Mouse (Mus musculus): ENCODE data around the gene Gnas.
"Not testable (repeated sequence)": the region's sequence is repeated elsewhere in the genome, so short reads cannot be mapped to it uniquely, and the experiment has no call there.

Gene Gnas

GRCm38 (mm10) chr2:174295175-174295899 is 11.2 kb downstream of the Gnas start:
- DNase-seq = peak; percentile 18

GRCm38 (mm10) chr2:174295900-174296465 is 11.9 kb downstream of the Gnas start:
- no peak for DNase-seq

GRCm38 (mm10) chr2:174297086-174297571 is 13.0 kb downstream of the Gnas start:
- peak; percentile 17 for DNase-seq

- DNase-seq = no peak
Measured at GRCm38 (mm10) chr2:174297851-174298250, 13.7 kb downstream of the Gnas start.

GRCm38 (mm10) chr2:174298471-174298870 is 14.4 kb downstream of the Gnas start:
- DNase-seq = no peak

- DNase-seq = no peak
Measured at GRCm38 (mm10) chr2:174299091-174299770, 15.1 kb downstream of the Gnas start.

- DNase-seq = no peak
Measured at GRCm38 (mm10) chr2:174299771-174300160, 15.6 kb downstream of the Gnas start.

GRCm38 (mm10) chr2:174300186-174300585 is 16.1 kb downstream of the Gnas start:
- DNase-seq = no peak

GRCm38 (mm10) chr2:174300666-174301065 is 16.5 kb downstream of the Gnas start:
- no peak for DNase-seq

- DNase-seq = no peak
Measured at GRCm38 (mm10) chr2:174302526-174302925, 18.4 kb downstream of the Gnas start.

- no peak for DNase-seq
Measured at GRCm38 (mm10) chr2:174305646-174306045, 21.5 kb downstream of the Gnas start.

GRCm38 (mm10) chr2:174307903-174308302 is 23.8 kb downstream of the Gnas start:
- DNase-seq = no peak

GRCm38 (mm10) chr2:174310913-174311514 is 26.9 kb downstream of the Gnas start:
- DNase-seq = peak; percentile 69

GRCm38 (mm10) chr2:174311613-174312012 is 27.5 kb downstream of the Gnas start:
- DNase-seq = no peak

- DNase-seq = peak; percentile 94
Measured at GRCm38 (mm10) chr2:174312118-174312647, 28.1 kb downstream of the Gnas start.

GRCm38 (mm10) chr2:174312661-174313060 is 28.5 kb downstream of the Gnas start:
- DNase-seq = no peak

- DNase-seq = not testable (repeated sequence)
Measured at GRCm38 (mm10) chr2:174315445-174315844, 31.3 kb downstream of the Gnas start.

- DNase-seq = no peak
Measured at GRCm38 (mm10) chr2:174316661-174317060, 32.5 kb downstream of the Gnas start.

- no peak for DNase-seq
Measured at GRCm38 (mm10) chr2:174325989-174326388, 41.9 kb downstream of the Gnas start.

- no peak for DNase-seq
Measured at GRCm38 (mm10) chr2:174326481-174326880, 42.4 kb downstream of the Gnas start.

GRCm38 (mm10) chr2:174327295-174327981 is 43.3 kb downstream of the Gnas start:
- DNase-seq = peak; percentile 80

- DNase-seq = no peak
Measured at GRCm38 (mm10) chr2:174328358-174328905, 44.3 kb downstream of the Gnas start.

All from lung, postnatal 36 days (tissue).